Mouse (Mus musculus) thymus, postnatal 4 days (tissue): ENCODE data around the gene Btbd1.

Experiments
- DNase-seq: peaks from one replicate; pipeline ENCODE4 v3.0.0; 2021

Gene Btbd1

GRCm38 (mm10) chr7:81829379-81829894, at the start of gene Btbd1:
Gene Btbd1, minus strand, starts transcription at chr7:81829431.
- peak; percentile 95 for DNase-seq

- no peak for DNase-seq
Measured at GRCm38 (mm10) chr7:81875372-81875771, 46.1 kb upstream of the Btbd1 start.

GRCm38 (mm10) chr7:81874636-81875035, 45.4 kb upstream of the Btbd1 start:
- DNase-seq = no peak

GRCm38 (mm10) chr7:81873807-81874206, 44.6 kb upstream of the Btbd1 start:
- no peak for DNase-seq

GRCm38 (mm10) chr7:81872493-81873013, 43.3 kb upstream of the Btbd1 start:
- no peak for DNase-seq

GRCm38 (mm10) chr7:81868158-81868557, 38.9 kb upstream of the Btbd1 start:
- peak; percentile 89 for DNase-seq

- DNase-seq = no peak
Measured at GRCm38 (mm10) chr7:81867231-81867930, 38.1 kb upstream of the Btbd1 start.

- no peak for DNase-seq
Measured at GRCm38 (mm10) chr7:81865937-81866336, 36.7 kb upstream of the Btbd1 start.

GRCm38 (mm10) chr7:81864552-81864951, 35.3 kb upstream of the Btbd1 start:
- no peak for DNase-seq

- DNase-seq = peak; percentile 85
Measured at GRCm38 (mm10) chr7:81862587-81863583, 33.7 kb upstream of the Btbd1 start.

- no peak for DNase-seq
Measured at GRCm38 (mm10) chr7:81861921-81862320, 32.7 kb upstream of the Btbd1 start.

GRCm38 (mm10) chr7:81861461-81861860, 32.2 kb upstream of the Btbd1 start:
- no peak for DNase-seq

- DNase-seq = peak; percentile 72
Measured at GRCm38 (mm10) chr7:81860996-81861395, 31.8 kb upstream of the Btbd1 start.

- DNase-seq = peak; percentile 62
Measured at GRCm38 (mm10) chr7:81860071-81860470, 30.8 kb upstream of the Btbd1 start.

- peak; percentile 76 for DNase-seq
Measured at GRCm38 (mm10) chr7:81858968-81859721, 29.9 kb upstream of the Btbd1 start, which contains the start of gene Tm6sf1. Gene Tm6sf1, plus strand, starts transcription at chr7:81859001.

GRCm38 (mm10) chr7:81858236-81858635, 29.0 kb upstream of the Btbd1 start:
- no peak for DNase-seq

- DNase-seq = no peak
Measured at GRCm38 (mm10) chr7:81856221-81856620, 27.0 kb upstream of the Btbd1 start.

- DNase-seq = no peak
Measured at GRCm38 (mm10) chr7:81855694-81856093, 26.5 kb upstream of the Btbd1 start, which contains the start of gene Gm10160. Gene Gm10160, minus strand, starts transcription at chr7:81855794.

GRCm38 (mm10) chr7:81854568-81855307, 25.5 kb upstream of the Btbd1 start:
- no peak for DNase-seq

GRCm38 (mm10) chr7:81851706-81852105, 22.5 kb upstream of the Btbd1 start:
- DNase-seq = no peak

- DNase-seq = no peak
Measured at GRCm38 (mm10) chr7:81850171-81850570, 20.9 kb upstream of the Btbd1 start.

- no peak for DNase-seq
Measured at GRCm38 (mm10) chr7:81849633-81850032, 20.4 kb upstream of the Btbd1 start.
